Mouse (Mus musculus) macrophage (primary cell): ENCODE data around the gene Olfr149. TPM values are rescaled to one million over a fixed set of nuclear protein-coding genes. Genes with fewer than 3 reads are reported as not detected.
"Not testable (repeated sequence)": the region's sequence is repeated elsewhere in the genome, so short reads cannot be mapped to it uniquely, and the experiment has no call there.

Experiments
- H3K27ac ChIP-seq: fragments of 350-480 bp; formaldehyde crosslinking; 2 replicates; pipeline ENCODE4 v1.9.0; 2021
- H3K36me3 ChIP-seq: fragments of 350-480 bp; formaldehyde crosslinking; 2 replicates; pipeline ENCODE4 v1.9.0; 2021; ENCODE audit errors: inconsistent target
- H3K4me3 ChIP-seq: fragments of 350-480 bp; formaldehyde crosslinking; 2 replicates; pipeline ENCODE4 v1.9.0; 2021; ENCODE audit errors: inconsistent target
- H3K79me2 ChIP-seq: fragments of 350-480 bp; formaldehyde crosslinking; 2 replicates; pipeline ENCODE4 v1.9.0; 2021; ENCODE audit errors: inconsistent target
- whole genome bisulfite sequencing: methylation state at CpG from one replicate; pipeline ENCODE4 v1.1.7; 2026; ENCODE audit warnings: inconsistent platforms; ENCODE audit not compliant: missing documents; 5-methylcytosine and 5-hydroxymethylcytosine counted together
- polyA plus RNA-seq: library from polyadenylated mRNA; stranded (reverse); fragments of 250-400 nt; gene quantifications from 3 replicates; pipeline ENCODE4 v1.2.4, GENCODE M21; 2018; ENCODE audit warnings: inconsistent platforms
- total RNA-seq, 78 experiments: library from RNA; depleted of rRNA; stranded (reverse); fragments of 250-400 nt; gene quantifications; 1 replicate in 9 of 78; 2 replicates in 24 of 78; 3 replicates in 43 of 78; 4 replicates in 2 of 78; pipeline ENCODE4 v1.2.4; 2018; ENCODE audit warnings: inconsistent platforms in 56 of 78

Gene Olfr149
- total RNA-seq (2018; cell fraction: chromatin; rRNA removed) = not detected
- total RNA-seq (2018; cell fraction: cytosol; rRNA removed) = not detected
- total RNA-seq (2018; cell fraction: nucleus; rRNA removed) = not detected
- not detected in 3 replicates for polyA plus RNA-seq

GRCm38 (mm10) chr9:39707017-39707416 lies at the start of gene Olfr149:
Gene Olfr149 (minus strand): TSS chr9:39707117.
- Histone ChIP-seq H3K79me2 (no peaks in the 10 kb centered on the region), H3K4me3 (no peak within 1 kb of the TSS), H3K36me3 (no peaks in the 10 kb centered on the region), H3K27ac (no peak within 1 kb of the TSS)

- no peaks in the 10 kb centered on the region for H3K79me2 ChIP-seq
- H3K36me3 ChIP-seq = no peaks in the 10 kb centered on the region
- no peak overlapping the region for H3K4me3 ChIP-seq
- no peak overlapping the region for H3K27ac ChIP-seq
- 100% methylated on average over 1 of the region's 1 CpGs for WGBS
Measured at GRCm38 (mm10) chr9:39746428-39746827, 39.5 kb upstream of the Olfr149 start.

GRCm38 (mm10) chr9:39745949-39746348 lies 39.0 kb upstream of the Olfr149 start, which contains the start of gene Olfr967:
Gene Olfr967 (plus strand): TSS chr9:39746249.
- Histone ChIP-seq H3K4me3 (no peak within 1 kb of the TSS), H3K36me3 (no peaks in the 10 kb centered on the region), H3K79me2 (no peaks in the 10 kb centered on the region), H3K27ac (no peak within 1 kb of the TSS)

- no peaks in the 10 kb centered on the region for H3K79me2 ChIP-seq
- no peak overlapping the region for H3K27ac ChIP-seq
- no peaks in the 10 kb centered on the region for H3K36me3 ChIP-seq
- H3K4me3 ChIP-seq = no peak overlapping the region
- WGBS = 90% methylated on average over 1 of the region's 1 CpGs
Measured at GRCm38 (mm10) chr9:39740741-39741140, 33.8 kb upstream of the Olfr149 start.

GRCm38 (mm10) chr9:39730678-39731077 lies 23.8 kb upstream of the Olfr149 start, which contains the start of gene Olfr150:
Gene Olfr150 (plus strand): TSS chr9:39730978.
- Histone ChIP-seq H3K27ac (no peak within 1 kb of the TSS), H3K36me3 (no peaks in the 10 kb centered on the region), H3K79me2 (no peaks in the 10 kb centered on the region), H3K4me3 (no peak within 1 kb of the TSS)

- H3K27ac ChIP-seq = no peak within 1 kb of the TSS
Measured at GRCm38 (mm10) chr9:39711053-39711452, 4.1 kb upstream of the Olfr149 start, which contains the start of gene Olfr965. Gene Olfr965 (plus strand): TSS chr9:39711353.

GRCm38 (mm10) chr9:39708958-39709357 lies 2.0 kb upstream of the Olfr149 start:
- Histone ChIP-seq H3K27ac (no peak overlapping the region), H3K79me2 (no peaks in the 10 kb centered on the region), H3K4me3 (no peak overlapping the region), H3K36me3 (no peaks in the 10 kb centered on the region)
- 56% methylated on average over 3 of the region's 3 CpGs for WGBS

More at GRCm38 (mm10) chr9:39711053-39711452, 4.1 kb upstream of the Olfr149 start, which contains the start of gene Olfr965:
- no peaks in the 10 kb centered on the region for H3K36me3 ChIP-seq
- H3K79me2 ChIP-seq = no peaks in the 10 kb centered on the region
- no peak within 1 kb of the TSS for H3K4me3 ChIP-seq

- H3K36me3 ChIP-seq, H3K27ac ChIP-seq, H3K79me2 ChIP-seq, H3K4me3 ChIP-seq: not testable (repeated sequence)
- 86% methylated on average over 4 of the region's 8 CpGs for WGBS
Measured at GRCm38 (mm10) chr9:39701123-39701522, 5.8 kb downstream of the Olfr149 start.

GRCm38 (mm10) chr9:39679280-39679679 lies 27.6 kb downstream of the Olfr149 start:
- Histone ChIP-seq H3K27ac (no peak overlapping the region), H3K79me2 (no peaks in the 10 kb centered on the region), H3K4me3 (no peak overlapping the region), H3K36me3 (no peaks in the 10 kb centered on the region)
- 0% methylated on average over 2 of the region's 2 CpGs for WGBS

- no peak overlapping the region for H3K27ac ChIP-seq
- H3K4me3 ChIP-seq = no peak overlapping the region
- no peaks in the 10 kb centered on the region for H3K36me3 ChIP-seq
- 42% methylated on average over 2 of the region's 2 CpGs for WGBS
- no peaks in the 10 kb centered on the region for H3K79me2 ChIP-seq
Measured at GRCm38 (mm10) chr9:39678557-39678956, 28.4 kb downstream of the Olfr149 start.

GRCm38 (mm10) chr9:39674820-39675219 lies 32.1 kb downstream of the Olfr149 start:
- H3K27ac ChIP-seq = no peak overlapping the region
- no peaks in the 10 kb centered on the region for H3K36me3 ChIP-seq
- no peak overlapping the region for H3K4me3 ChIP-seq
- no peaks in the 10 kb centered on the region for H3K79me2 ChIP-seq
- 8% methylated on average over 1 of the region's 2 CpGs for WGBS

- Histone ChIP-seq H3K4me3 (no peak overlapping the region), H3K79me2 (no peaks in the 10 kb centered on the region), H3K27ac (no peak overlapping the region), H3K36me3 (no peaks in the 10 kb centered on the region)
- 66% methylated on average over 2 of the region's 2 CpGs for WGBS
Measured at GRCm38 (mm10) chr9:39669723-39670122, 37.2 kb downstream of the Olfr149 start.

GRCm38 (mm10) chr9:39666905-39667304 lies 40.0 kb downstream of the Olfr149 start, which contains the start of gene Olfr963:
Gene Olfr963 (plus strand): TSS chr9:39667205.
- WGBS = 94% methylated on average over 1 of the region's 1 CpGs
- no peaks in the 10 kb centered on the region for H3K79me2 ChIP-seq
- H3K27ac ChIP-seq = no peak within 1 kb of the TSS
- no peak within 1 kb of the TSS for H3K4me3 ChIP-seq
- H3K36me3 ChIP-seq = no peaks in the 10 kb centered on the region

GRCm38 (mm10) chr9:39654756-39655396 lies 52.0 kb downstream of the Olfr149 start:
- no peak overlapping the region for H3K4me3 ChIP-seq
- no peaks in the 10 kb centered on the region for H3K79me2 ChIP-seq
- no peaks in the 10 kb centered on the region for H3K36me3 ChIP-seq
- WGBS = 69% methylated on average over 6 of the region's 6 CpGs
- no peak overlapping the region for H3K27ac ChIP-seq
